Mouse (Mus musculus) neutrophil, adult 5-6 weeks (primary cell): ENCODE data around the gene Mtnr1b. TPM values are rescaled to one million over a fixed set of nuclear protein-coding genes. Genes with fewer than 3 reads are reported as not detected.
"Not testable (repeated sequence)": the region's sequence is repeated elsewhere in the genome, so short reads cannot be mapped to it uniquely, and the experiment has no call there.

Experiments used
- ATAC-seq: fragments of 151-379, 151-347 bp; 2 replicates; pipeline ENCODE4 v1.8.0; 2017; ENCODE audit warnings: mild to moderate bottlenecking, moderate TSS enrichment; ENCODE audit not compliant: insufficient number of reproducible peaks, poor library complexity, low FRiP score, severe bottlenecking; ENCODE audit errors: extremely low read depth
- total RNA-seq: library from RNA; stranded (forward); fragments of 200-1000 nt; gene quantifications from 2 replicates; pipeline ENCODE4 v1.2.3, GENCODE M21; 2017

The Mtnr1b gene
- not detected in 2 replicates for total RNA-seq

- no peak for ATAC-seq
Measured at GRCm38 (mm10) chr9:15874506-15875160, at the start of gene Mtnr1b. Gene Mtnr1b, minus strand, starts transcription at chr9:15874556.

DNA sequence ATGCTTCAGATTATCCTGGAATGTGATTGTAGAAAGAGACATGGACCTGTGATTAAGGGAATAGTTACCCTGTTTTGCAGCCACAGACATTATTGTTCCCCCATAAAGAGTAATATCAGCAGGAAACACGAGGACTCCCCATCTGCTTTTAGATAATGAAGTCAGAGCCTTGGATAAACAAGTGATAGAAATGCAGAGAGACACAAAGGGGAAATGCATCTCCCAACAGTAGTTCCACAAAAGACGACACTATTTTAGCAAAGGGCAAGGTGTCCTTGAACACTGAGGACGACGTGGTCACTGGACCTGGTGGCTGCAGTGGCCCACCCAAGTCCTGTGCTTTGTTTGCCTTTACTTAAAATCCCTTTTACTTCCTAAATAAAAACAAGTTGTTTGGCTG, 45.9 kb upstream of the Mtnr1b start:
- ATAC-seq = no peak

- no peak for ATAC-seq
Measured at GRCm38 (mm10) chr9:15919373-15920005, 45.1 kb upstream of the Mtnr1b start.

- no peak for ATAC-seq
Measured at GRCm38 (mm10) chr9:15916600-15916999, 42.2 kb upstream of the Mtnr1b start.

DNA sequence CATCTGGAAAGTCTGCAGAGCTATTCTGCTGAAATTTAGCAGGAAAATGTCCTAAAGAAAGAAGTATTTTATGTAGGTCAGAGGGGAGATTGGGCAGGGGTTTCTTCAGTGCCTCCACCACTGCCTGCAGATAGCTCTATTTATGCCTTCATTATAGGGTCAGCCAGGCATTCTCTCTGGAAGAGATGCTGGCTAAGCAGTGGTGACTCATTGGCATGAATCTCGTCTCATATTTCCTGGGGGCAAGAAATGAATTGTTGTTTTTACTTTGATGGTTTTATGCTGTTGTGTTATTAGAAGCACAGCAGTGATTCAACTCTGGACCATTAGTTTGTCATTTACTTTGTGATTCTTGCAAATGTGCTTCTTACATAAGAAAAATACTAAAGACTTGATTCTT, 38.4 kb upstream of the Mtnr1b start:
- no peak for ATAC-seq

GRCm38 (mm10) chr9:15909397-15910113, 35.2 kb upstream of the Mtnr1b start:
- no peak for ATAC-seq

GRCm38 (mm10) chr9:15903948-15904750, 29.8 kb upstream of the Mtnr1b start:
- no peak for ATAC-seq

- ATAC-seq = no peak
Measured at GRCm38 (mm10) chr9:15898112-15898511, 23.8 kb upstream of the Mtnr1b start.

DNA sequence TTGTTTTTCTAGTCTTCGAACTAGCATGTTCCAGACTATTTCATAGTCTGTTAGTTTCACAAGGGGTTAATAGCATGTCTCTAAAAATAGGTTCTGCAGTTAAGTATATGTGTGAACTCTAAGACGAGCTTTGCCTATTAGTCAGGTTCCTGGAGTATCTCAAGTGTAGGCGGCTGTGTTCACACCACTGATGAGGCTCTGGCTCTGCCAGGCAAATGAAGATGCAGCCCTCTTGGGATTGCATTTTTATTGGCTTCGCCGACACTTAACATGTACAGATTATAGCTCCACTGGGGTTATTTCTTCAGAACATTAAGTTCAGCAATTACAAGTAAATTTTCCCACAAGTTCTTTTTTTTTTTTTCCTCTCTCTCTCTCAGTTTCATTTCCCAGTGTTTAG, 12.4 kb upstream of the Mtnr1b start:
- no peak for ATAC-seq

GRCm38 (mm10) chr9:15880754-15881153, 6.4 kb upstream of the Mtnr1b start:
- ATAC-seq = no peak

DNA sequence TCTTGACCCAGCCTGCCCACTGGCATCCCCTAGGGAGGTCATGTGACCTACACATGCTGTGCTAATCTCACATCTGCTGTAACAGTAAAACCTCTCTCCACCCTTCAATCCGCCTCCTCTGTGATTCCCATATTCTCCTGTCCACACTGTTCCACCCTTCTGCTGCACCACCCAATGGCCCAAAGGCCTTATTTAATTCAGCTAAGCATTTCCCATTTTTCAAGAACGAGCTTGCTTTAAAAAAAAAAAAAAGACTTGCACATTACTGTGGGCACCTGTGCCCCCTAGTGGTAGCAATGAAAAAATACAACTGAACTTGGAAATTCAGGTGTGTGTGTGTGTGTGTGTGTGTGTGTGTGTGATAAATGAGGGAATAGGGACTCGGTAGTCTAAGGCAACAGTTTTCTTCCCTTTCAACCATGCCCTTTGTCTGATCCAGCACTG, 5.8 kb upstream of the Mtnr1b start:
- ATAC-seq = no peak

DNA sequence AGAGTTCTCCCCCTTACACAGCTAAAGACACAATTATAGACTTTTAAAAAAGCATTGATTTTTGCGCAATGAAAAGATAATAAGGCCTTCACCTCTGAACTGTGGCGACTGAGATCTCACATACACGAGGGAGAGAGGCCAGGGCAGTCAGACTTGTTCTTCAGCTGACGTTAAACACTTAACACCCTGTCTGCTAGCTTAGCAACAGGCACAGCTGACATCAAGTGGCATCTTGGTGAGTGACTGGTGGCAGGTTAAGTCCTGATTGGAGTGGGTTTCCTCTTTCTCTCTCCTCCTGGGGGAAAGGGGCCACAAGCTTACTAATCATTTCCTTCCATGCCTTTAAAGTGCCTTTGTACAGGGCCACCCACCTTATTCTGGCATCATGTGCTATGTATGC, 4.3 kb downstream of the Mtnr1b start:
- no peak for ATAC-seq

DNA sequence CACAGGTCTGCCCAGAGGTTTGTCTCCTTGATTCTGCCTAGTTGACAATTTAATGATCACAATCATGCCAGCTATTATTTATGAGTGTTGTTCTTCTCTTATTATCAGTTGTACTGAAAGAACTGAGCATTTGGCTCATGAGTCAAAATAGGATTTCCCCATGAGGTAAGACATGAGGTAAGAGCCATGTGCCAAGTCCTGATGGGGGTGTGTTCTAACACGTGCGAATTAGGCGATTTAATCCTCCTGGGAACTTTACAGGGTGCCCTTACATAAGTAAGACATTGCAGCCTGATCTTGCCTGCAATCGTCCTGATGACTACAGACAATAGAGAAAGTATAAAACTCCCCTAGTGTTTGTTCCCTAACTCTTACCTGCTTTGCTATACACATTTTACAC, 4.9 kb downstream of the Mtnr1b start:
- ATAC-seq = no peak

DNA sequence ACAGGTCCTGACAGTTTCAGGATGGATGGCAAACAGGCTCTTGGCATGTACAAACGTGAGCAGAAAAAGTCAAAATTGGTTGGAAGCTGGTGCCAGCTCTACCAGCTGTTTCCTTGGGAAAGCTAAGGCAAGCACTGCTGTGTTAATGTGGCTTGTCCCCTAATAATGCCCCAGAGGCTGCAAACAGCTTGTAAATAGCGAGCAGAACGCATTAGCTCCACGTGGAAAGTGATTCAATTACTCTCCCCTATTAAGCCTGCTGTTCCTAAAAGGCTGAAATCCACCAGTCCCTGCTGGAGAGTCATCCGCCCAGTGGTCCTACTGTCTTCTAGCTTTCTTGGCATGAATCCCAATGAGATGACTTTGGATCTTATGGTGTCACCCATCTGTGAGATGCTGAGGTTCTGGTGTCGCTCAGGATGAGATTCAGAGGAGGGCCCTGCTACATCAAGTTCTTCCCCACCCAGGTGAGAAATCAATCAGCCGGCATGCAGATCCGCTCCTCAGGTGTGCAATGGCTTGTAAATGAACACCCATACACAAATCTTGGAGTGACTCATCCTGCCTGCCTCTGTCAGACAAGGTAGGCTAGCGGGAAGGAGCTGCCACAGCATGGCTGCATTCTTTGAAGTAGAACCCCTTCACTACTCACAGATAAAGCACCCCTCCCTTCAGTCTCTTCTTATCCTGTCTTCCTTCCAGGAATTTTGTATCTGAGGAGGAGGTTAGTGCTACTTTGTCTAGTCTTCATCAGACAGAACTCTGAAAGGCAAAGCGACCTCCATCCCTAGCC, 7.9 kb downstream of the Mtnr1b start:
- ATAC-seq = no peak

- ATAC-seq = no peak
Measured at GRCm38 (mm10) chr9:15861402-15861801, 13.0 kb downstream of the Mtnr1b start.

DNA sequence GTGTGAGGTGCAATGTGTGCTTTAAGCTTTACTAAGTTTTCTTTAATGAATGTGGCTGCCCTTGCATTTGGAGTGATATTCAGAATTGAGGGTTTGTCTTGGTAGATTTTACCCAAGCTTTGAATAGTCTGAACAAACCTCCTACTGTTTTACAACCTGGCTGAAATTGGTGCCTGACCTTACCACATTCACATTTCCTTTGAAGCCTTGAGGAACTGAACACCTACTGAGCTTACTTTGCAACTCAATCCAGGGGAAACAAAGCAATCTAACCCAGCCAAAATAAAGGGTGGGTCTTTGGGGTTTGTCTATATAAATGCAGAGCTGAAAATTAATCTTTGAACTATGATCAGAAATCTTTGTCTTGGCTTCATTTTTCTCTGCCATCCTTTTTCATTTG, 23.6 kb downstream of the Mtnr1b start:
- no peak for ATAC-seq

- ATAC-seq = no peak
Measured at GRCm38 (mm10) chr9:15845390-15845789, 29.0 kb downstream of the Mtnr1b start.

DNA sequence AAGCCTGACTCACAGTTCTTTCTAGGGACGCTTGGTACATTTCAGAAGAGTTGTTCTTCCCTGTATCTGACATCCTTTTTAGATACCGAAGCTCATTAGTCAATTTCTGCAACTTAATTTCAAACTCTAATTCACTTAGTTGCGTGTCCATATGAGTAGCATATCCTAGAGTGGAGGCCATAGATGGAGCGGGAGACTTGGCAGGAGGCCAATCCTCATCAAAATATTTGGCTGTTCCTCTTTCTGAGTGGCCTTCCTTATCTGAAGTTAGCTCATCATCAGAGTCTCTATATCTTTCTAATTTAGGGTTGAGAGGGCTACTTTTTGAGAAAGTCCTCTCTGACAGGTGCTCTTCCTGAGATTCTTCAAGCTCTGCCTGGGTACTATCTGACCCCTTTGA, 29.4 kb downstream of the Mtnr1b start:
- ATAC-seq = not testable (repeated sequence)
